Mouse (Mus musculus) forebrain, embryonic 14.5 days (tissue): ENCODE results near the gene St3gal5. TPM values are rescaled to one million over a fixed set of nuclear protein-coding genes. Genes with fewer than 3 reads are reported as not detected.

ENCODE experiments used
- ATAC-seq: fragments of 200-750 bp; cut with Nextera tagmentation; 2 replicates; pipeline ENCODE4 v1.8.0; 2017; ENCODE audit warnings: mild to moderate bottlenecking, moderate library complexity
- DNase-seq: peaks from one replicate; pipeline ENCODE4 v3.0.0-alpha.2; 2015; ENCODE audit warnings: low spot score
- H3K27ac ChIP-seq: fragments of 300-500 bp; sonication (generic); 2 replicates; pipeline ENCODE4 v1.5.1; 2014; ENCODE audit warnings: low read depth, mild to moderate bottlenecking, control low read depth, low read length, moderate library complexity
- H3K27me3 ChIP-seq: fragments of 300-500 bp; sonication (generic); replicated peaks from 2 replicates; pipeline ENCODE4 v1.6.1; 2014; ENCODE audit warnings: low read length, control low read depth, mixed read lengths; ENCODE audit not compliant: control insufficient read depth, insufficient read depth
- H3K36me3 ChIP-seq: fragments of 300-500 bp; sonication (generic); 2 replicates; pipeline ENCODE4 v1.6.1; 2014; ENCODE audit warnings: low read length, control low read depth; ENCODE audit not compliant: control insufficient read depth, insufficient read depth
- H3K4me1 ChIP-seq: fragments of 300-500 bp; sonication (generic); 2 replicates; pipeline ENCODE4 v1.6.1; 2014; ENCODE audit warnings: antibody characterized with exemption, low read length, control low read depth; ENCODE audit not compliant: control insufficient read depth, insufficient read depth
- H3K4me2 ChIP-seq: fragments of 300-500 bp; sonication (generic); 2 replicates; pipeline ENCODE4 v1.6.1; 2014; ENCODE audit warnings: mild to moderate bottlenecking, control low read depth, low read length
- H3K4me3 ChIP-seq: fragments of 300-500 bp; sonication (generic); 2 replicates; pipeline ENCODE4 v1.5.1; 2014; ENCODE audit warnings: low read depth, low read length, control low read depth
- H3K9ac ChIP-seq: fragments of 300-500 bp; sonication (generic); 2 replicates; pipeline ENCODE4 v1.6.1; 2014; ENCODE audit warnings: mild to moderate bottlenecking, low read length, control low read depth, moderate library complexity
- H3K9me3 ChIP-seq: fragments of 300-500 bp; sonication (generic); replicated peaks from 2 replicates; pipeline ENCODE4 v1.6.1; 2016; ENCODE audit warnings: low read length, control low read depth, mixed read lengths; ENCODE audit not compliant: control insufficient read depth
- WGBS: fragments of 180-500 bp; shearing (Covaris S2); extraction: QIAGEN DNeasy Blood & Tissue Kit; methylation state at CpG from one replicate; pipeline ENCODE4 v1.1.7; 2014; 5-methylcytosine and 5-hydroxymethylcytosine counted together
- polyA plus RNA-seq: library from polyadenylated mRNA; unstranded; fragments of >200 nt; fragmentation: Nextera tagmentation; extraction: Ambion mirVana; gene quantifications from 2 replicates; pipeline ENCODE4 v1.2.1, GENCODE M21; 2014

St3gal5 gene
- polyA plus RNA-seq, 1 experiment from 2014 or later = 25.5 TPM

DNA sequence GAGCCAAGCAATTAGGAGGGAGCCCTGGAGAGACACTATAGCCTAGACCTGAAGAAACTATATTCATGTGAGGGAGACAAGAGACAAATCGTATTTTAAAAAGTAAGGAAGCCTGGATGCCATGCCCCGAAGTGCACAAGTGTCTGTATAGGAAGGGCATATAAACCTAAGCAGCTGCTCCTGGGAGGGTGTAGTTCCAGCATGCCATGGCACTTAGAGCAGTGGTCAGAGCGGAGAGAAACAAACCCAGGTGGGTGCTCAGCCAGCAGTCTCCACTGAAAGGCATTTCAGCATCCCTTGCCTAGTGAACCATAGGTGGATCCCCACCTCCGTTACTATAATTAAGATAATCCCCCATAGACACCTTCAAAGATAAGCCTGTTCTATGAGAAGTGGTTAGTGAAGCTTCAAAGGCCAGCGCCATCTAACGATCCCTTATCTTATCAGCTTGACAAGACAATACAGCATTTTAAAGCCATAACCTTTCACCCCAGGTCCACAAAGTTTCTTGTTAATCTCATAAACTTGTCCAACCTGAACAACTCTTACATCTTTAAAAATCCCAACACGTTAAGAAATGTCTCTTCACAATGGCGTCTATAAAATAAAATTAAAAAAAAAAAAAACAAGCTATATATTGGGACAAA is 20.1 kb downstream of the St3gal5 start:
- ATAC-seq (no peak), DNase-seq (no peak)
- Histone ChIP-seq H3K27me3 (no peaks in the 10 kb centered on the region), H3K27ac (no peak overlapping the region), H3K36me3 (no peaks in the 10 kb centered on the region), H3K4me1 (no peaks in the 10 kb centered on the region), H3K9me3 (no peaks in the 10 kb centered on the region), H3K4me2 (no peak overlapping the region), H3K9ac (no peak overlapping the region), H3K4me3 (no peak overlapping the region)
- 48% methylated on average over 8 of the region's 8 CpGs for WGBS

- no peaks in the 10 kb centered on the region for H3K27me3 ChIP-seq
- DNase-seq (no peak), ATAC-seq (no peak)
- H3K27ac ChIP-seq = no peak overlapping the region
- H3K4me1 ChIP-seq = no peaks in the 10 kb centered on the region
- H3K9me3 ChIP-seq = no peaks in the 10 kb centered on the region
- no peaks in the 10 kb centered on the region for H3K36me3 ChIP-seq
- H3K4me2 ChIP-seq = no peak overlapping the region
- no peak overlapping the region for H3K4me3 ChIP-seq
- no peak overlapping the region for H3K9ac ChIP-seq
- WGBS = 93% methylated on average over 1 of the region's 1 CpGs
These were observed 22.5 kb downstream of the St3gal5 start for GRCm38 (mm10) chr6:72119870-72120269.

GRCm38 (mm10) chr6:72121301-72121700 is 23.9 kb downstream of the St3gal5 start:
- DNase-seq = no peak
- WGBS = 77% methylated on average over 3 of the region's 3 CpGs
- Histone ChIP-seq H3K9ac (no peak overlapping the region), H3K4me2 (no peak overlapping the region), H3K4me1 (no peaks in the 10 kb centered on the region), H3K36me3 (no peaks in the 10 kb centered on the region), H3K9me3 (no peaks in the 10 kb centered on the region), H3K27ac (no peak overlapping the region), H3K27me3 (no peaks in the 10 kb centered on the region), H3K4me3 (no peak overlapping the region)
- ATAC-seq = no peak

DNA sequence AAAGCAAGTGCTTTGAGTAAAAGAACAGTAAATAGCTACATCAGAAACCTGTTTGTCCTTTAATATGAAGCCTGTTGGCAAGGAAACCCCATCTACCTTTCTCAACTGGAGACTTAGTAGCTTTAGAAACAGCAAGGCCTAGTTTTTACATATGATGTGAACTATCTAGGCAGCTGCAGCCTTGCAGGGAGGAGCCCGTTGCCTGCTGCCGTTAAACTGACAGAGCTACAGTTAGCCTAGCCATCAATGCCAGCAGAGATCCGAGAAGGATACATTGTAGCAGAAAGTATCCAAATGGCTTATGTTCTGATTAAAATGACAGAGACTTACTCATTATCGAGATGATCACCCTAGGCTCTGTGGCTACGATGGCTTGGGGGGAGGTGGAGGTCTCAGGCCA is 25.1 kb downstream of the St3gal5 start:
- H3K4me2 ChIP-seq = no peak overlapping the region
- 86% methylated on average over 5 of the region's 5 CpGs for WGBS
- ATAC-seq (no peak), DNase-seq (no peak)
- no peak overlapping the region for H3K9ac ChIP-seq
- no peak overlapping the region for H3K4me3 ChIP-seq
- no peak overlapping the region for H3K27ac ChIP-seq
- no peaks in the 10 kb centered on the region for H3K27me3 ChIP-seq
- H3K36me3 ChIP-seq = no peaks in the 10 kb centered on the region
- no peaks in the 10 kb centered on the region for H3K4me1 ChIP-seq
- no peaks in the 10 kb centered on the region for H3K9me3 ChIP-seq

- ATAC-seq = peak; percentile 54
- no peak overlapping the region for H3K4me3 ChIP-seq
These were observed 27.1 kb downstream of the St3gal5 start for GRCm38 (mm10) chr6:72124315-72125103.

GRCm38 (mm10) chr6:72126128-72126917 is 28.9 kb downstream of the St3gal5 start:
- H3K9ac ChIP-seq = no peak overlapping the region
- H3K9me3 ChIP-seq = no peaks in the 10 kb centered on the region
- no peaks in the 10 kb centered on the region for H3K4me1 ChIP-seq
- WGBS = 80% methylated on average over 9 of the region's 9 CpGs
- no peak overlapping the region for H3K4me3 ChIP-seq
- no peaks in the 10 kb centered on the region for H3K27me3 ChIP-seq
- peaks cover 18% of the 10 kb centered on the region; the same call in 1 of the 2 replicates for H3K36me3 ChIP-seq
- no peak for DNase-seq
- no peak overlapping the region for H3K4me2 ChIP-seq
- ATAC-seq = no peak
- H3K27ac ChIP-seq = no peak overlapping the region

More at GRCm38 (mm10) chr6:72124315-72125103, 27.1 kb downstream of the St3gal5 start:
- 86% methylated on average over 13 of the region's 13 CpGs for WGBS
- Histone ChIP-seq H3K27me3 (no peaks in the 10 kb centered on the region), H3K36me3 (peaks cover 11% of the 10 kb centered on the region; the same call in 1 of the 2 replicates), H3K9me3 (no peaks in the 10 kb centered on the region), H3K27ac (no peak overlapping the region), H3K4me1 (no peaks in the 10 kb centered on the region), H3K9ac (no peak overlapping the region), H3K4me2 (no peak overlapping the region)
- peak; percentile 70 for DNase-seq

DNA sequence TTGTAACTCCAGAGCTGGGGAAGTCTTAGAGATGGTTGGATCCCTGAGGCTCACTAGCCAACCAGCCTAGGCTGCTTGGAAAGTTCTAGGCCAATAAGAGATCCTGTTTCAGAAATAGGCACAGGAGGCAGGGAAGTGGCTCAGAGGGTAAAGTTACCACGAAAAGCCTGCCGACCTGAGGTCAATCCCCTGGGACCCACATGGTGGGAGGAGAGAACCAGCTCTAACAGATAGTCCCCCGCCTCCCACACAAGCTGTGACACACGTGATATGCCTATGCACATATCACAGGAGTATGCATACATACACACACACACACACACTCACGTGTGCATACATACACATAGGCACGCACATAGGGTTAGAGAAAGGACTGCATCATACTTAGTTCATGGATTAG is 32.7 kb downstream of the St3gal5 start:
- DNase-seq = no peak
- WGBS = 91% methylated on average over 6 of the region's 6 CpGs
- Histone ChIP-seq H3K4me2 (no peak overlapping the region), H3K4me1 (no peaks in the 10 kb centered on the region), H3K4me3 (no peak overlapping the region), H3K9me3 (no peaks in the 10 kb centered on the region), H3K9ac (no peak overlapping the region), H3K27me3 (no peaks in the 10 kb centered on the region), H3K36me3 (peaks cover 38% of the 10 kb centered on the region; the same call in 1 of the 2 replicates), H3K27ac (no peak overlapping the region)
- no peak for ATAC-seq

GRCm38 (mm10) chr6:72132671-72133214 is 35.4 kb downstream of the St3gal5 start:
- no peaks in the 10 kb centered on the region for H3K4me1 ChIP-seq
- peaks cover 39% of the 10 kb centered on the region; the same call in 1 of the 2 replicates for H3K36me3 ChIP-seq
- WGBS = 92% methylated on average over 8 of the region's 8 CpGs

More at GRCm38 (mm10) chr6:72132671-72133214, 35.4 kb downstream of the St3gal5 start:
- Histone ChIP-seq H3K27ac (no peak overlapping the region), H3K9ac (no peak overlapping the region), H3K4me3 (no peak overlapping the region), H3K27me3 (no peaks in the 10 kb centered on the region), H3K4me2 (no peak overlapping the region), H3K9me3 (no peaks in the 10 kb centered on the region)
- ATAC-seq (no peak), DNase-seq (no peak)
